Mouse (Mus musculus): ENCODE measurements around the gene Pter. TPM values are rescaled to one million over a fixed set of nuclear protein-coding genes. Genes with fewer than 3 reads are reported as not detected.

The Pter gene
- 14.6 and 16.4 TPM in 2 replicates for polyA plus RNA-seq (2016; fragmentation: Nextera tagmentation; extraction: Ambion mirVana)

GRCm38 (mm10) chr2:12923804-12924591 is at the start of gene Pter:
Gene Pter (plus strand): TSS chr2:12924041.
- no peaks in the 10 kb centered on the region for H3K36me3 ChIP-seq (replicated peaks)
- H3K27me3 ChIP-seq (ENCODE audit: poor library complexity, severe bottlenecking): no peaks in the 10 kb centered on the region
- H3K4me1 ChIP-seq: peaks cover 18% of the 10 kb centered on the region
- H3K9me3 ChIP-seq: no peaks in the 10 kb centered on the region
- peak within 1 kb of the TSS; percentile 66 for H3K4me3 ChIP-seq
- under 1% methylated on average over 24 of the region's 24 CpGs for WGBS
- DNase-seq (ENCODE audit: extremely low spot score, low spot score): peak; percentile 86
- peak within 1 kb of the TSS; percentile 88 for H3K27ac ChIP-seq

- WGBS: 84% methylated on average over 1 of the region's 1 CpGs
- Histone ChIP-seq H3K4me1 (no peaks in the 10 kb centered on the region), H3K27me3 (ENCODE audit: poor library complexity, severe bottlenecking) (no peaks in the 10 kb centered on the region), H3K9me3 (no peaks in the 10 kb centered on the region), H3K27ac (no peak overlapping the region), H3K36me3 (replicated peaks) (no peaks in the 10 kb centered on the region), H3K4me3 (no peak overlapping the region)
- DNase-seq (ENCODE audit: extremely low spot score, low spot score): no peak
These were observed 49.6 kb upstream of the Pter start for GRCm38 (mm10) chr2:12874232-12874631.

- Histone ChIP-seq H3K27me3 (ENCODE audit: poor library complexity, severe bottlenecking) (no peaks in the 10 kb centered on the region), H3K9me3 (no peaks in the 10 kb centered on the region), H3K27ac (no peak overlapping the region), H3K4me3 (no peak overlapping the region), H3K4me1 (no peaks in the 10 kb centered on the region), H3K36me3 (replicated peaks) (no peaks in the 10 kb centered on the region)
- WGBS: 84% methylated on average over 2 of the region's 2 CpGs
- no peak for DNase-seq (ENCODE audit: extremely low spot score, low spot score)
These were observed 44.3 kb upstream of the Pter start for GRCm38 (mm10) chr2:12879492-12879891.

GRCm38 (mm10) chr2:12881009-12881408 is 42.8 kb upstream of the Pter start:
- 94% methylated on average over 1 of the region's 1 CpGs for WGBS
- Histone ChIP-seq H3K27ac (no peak overlapping the region), H3K9me3 (no peaks in the 10 kb centered on the region), H3K27me3 (ENCODE audit: poor library complexity, severe bottlenecking) (no peaks in the 10 kb centered on the region), H3K4me1 (no peaks in the 10 kb centered on the region), H3K36me3 (replicated peaks) (no peaks in the 10 kb centered on the region), H3K4me3 (no peak overlapping the region)
- no peak for DNase-seq (ENCODE audit: extremely low spot score, low spot score)

- H3K27me3 ChIP-seq (ENCODE audit: poor library complexity, severe bottlenecking): no peaks in the 10 kb centered on the region
- no peak overlapping the region for H3K27ac ChIP-seq
- no peaks in the 10 kb centered on the region for H3K36me3 ChIP-seq (replicated peaks)
- no peaks in the 10 kb centered on the region for H3K9me3 ChIP-seq
- H3K4me1 ChIP-seq: no peaks in the 10 kb centered on the region
- no peak for DNase-seq (ENCODE audit: extremely low spot score, low spot score)
- 87% methylated on average over 10 of the region's 10 CpGs for WGBS
- no peak overlapping the region for H3K4me3 ChIP-seq
These were observed 40.4 kb upstream of the Pter start for GRCm38 (mm10) chr2:12883276-12883914.

- H3K4me1 ChIP-seq: 0 out of 2 replicates have a peak, but pooled peaks cover 3% of the 10 kb centered on the region
- DNase-seq (ENCODE audit: extremely low spot score, low spot score): no peak
- H3K27ac ChIP-seq: no peak overlapping the region
- no peak overlapping the region for H3K4me3 ChIP-seq
- H3K27me3 ChIP-seq (ENCODE audit: poor library complexity, severe bottlenecking): no peaks in the 10 kb centered on the region
- 84% methylated on average over 2 of the region's 2 CpGs for WGBS
- no peaks in the 10 kb centered on the region for H3K36me3 ChIP-seq (replicated peaks)
- no peaks in the 10 kb centered on the region for H3K9me3 ChIP-seq
These were observed 36.8 kb upstream of the Pter start for GRCm38 (mm10) chr2:12887015-12887414.

GRCm38 (mm10) chr2:12905786-12906185 is 18.1 kb upstream of the Pter start:
- no peaks in the 10 kb centered on the region for H3K9me3 ChIP-seq
- no peak for DNase-seq (ENCODE audit: extremely low spot score, low spot score)
- no peak overlapping the region for H3K27ac ChIP-seq
- H3K36me3 ChIP-seq (replicated peaks): no peaks in the 10 kb centered on the region
- no peak overlapping the region for H3K4me3 ChIP-seq
- 98% methylated on average over 1 of the region's 1 CpGs for WGBS
- no peaks in the 10 kb centered on the region for H3K27me3 ChIP-seq (ENCODE audit: poor library complexity, severe bottlenecking)
- no peaks in the 10 kb centered on the region for H3K4me1 ChIP-seq

GRCm38 (mm10) chr2:12925643-12926042 is 1.8 kb downstream of the Pter start:
- no peaks in the 10 kb centered on the region for H3K9me3 ChIP-seq
- no peaks in the 10 kb centered on the region for H3K36me3 ChIP-seq (replicated peaks)
- peaks cover 18% of the 10 kb centered on the region for H3K4me1 ChIP-seq
- H3K27ac ChIP-seq: no peak overlapping the region
- WGBS: 91% methylated on average over 1 of the region's 1 CpGs
- H3K4me3 ChIP-seq: no peak overlapping the region
- H3K27me3 ChIP-seq (ENCODE audit: poor library complexity, severe bottlenecking): no peaks in the 10 kb centered on the region
- no peak for DNase-seq (ENCODE audit: extremely low spot score, low spot score)

- 87% methylated on average over 2 of the region's 2 CpGs for WGBS
- no peak overlapping the region for H3K4me3 ChIP-seq
- H3K4me1 ChIP-seq: no peaks in the 10 kb centered on the region
- H3K9me3 ChIP-seq: peaks cover 5% of the 10 kb centered on the region; the same call in 1 of the 2 replicates
- no peaks in the 10 kb centered on the region for H3K27me3 ChIP-seq (ENCODE audit: poor library complexity, severe bottlenecking)
- H3K36me3 ChIP-seq (replicated peaks): no peaks in the 10 kb centered on the region
- no peak for DNase-seq (ENCODE audit: extremely low spot score, low spot score)
- H3K27ac ChIP-seq: no peak overlapping the region
These were observed 6.5 kb downstream of the Pter start for GRCm38 (mm10) chr2:12930338-12930737.

- Histone ChIP-seq H3K27me3 (ENCODE audit: poor library complexity, severe bottlenecking) (no peaks in the 10 kb centered on the region), H3K9me3 (peaks cover 5% of the 10 kb centered on the region; the same call in 1 of the 2 replicates), H3K27ac (no peak overlapping the region), H3K4me3 (no peak overlapping the region), H3K36me3 (replicated peaks) (no peaks in the 10 kb centered on the region), H3K4me1 (no peaks in the 10 kb centered on the region)
- 97% methylated on average over 2 of the region's 2 CpGs for WGBS
- no peak for DNase-seq (ENCODE audit: extremely low spot score, low spot score)
These were observed 10.1 kb downstream of the Pter start for GRCm38 (mm10) chr2:12933905-12934304.

GRCm38 (mm10) chr2:12935286-12935685 is 11.4 kb downstream of the Pter start:
- Histone ChIP-seq H3K27ac (no peak overlapping the region), H3K27me3 (ENCODE audit: poor library complexity, severe bottlenecking) (no peaks in the 10 kb centered on the region), H3K4me1 (no peaks in the 10 kb centered on the region), H3K9me3 (peaks cover 5% of the 10 kb centered on the region; the same call in 1 of the 2 replicates), H3K4me3 (no peak overlapping the region), H3K36me3 (replicated peaks) (no peaks in the 10 kb centered on the region)
- no peak for DNase-seq (ENCODE audit: extremely low spot score, low spot score)
- 84% methylated on average over 2 of the region's 2 CpGs for WGBS

GRCm38 (mm10) chr2:12937461-12938217 is 13.8 kb downstream of the Pter start:
- Histone ChIP-seq H3K4me1 (no peaks in the 10 kb centered on the region), H3K9me3 (no peaks in the 10 kb centered on the region), H3K27me3 (ENCODE audit: poor library complexity, severe bottlenecking) (no peaks in the 10 kb centered on the region), H3K4me3 (no peak overlapping the region), H3K27ac (no peak overlapping the region), H3K36me3 (replicated peaks) (no peaks in the 10 kb centered on the region)
- DNase-seq (ENCODE audit: extremely low spot score, low spot score): no peak
- WGBS: 94% methylated on average over 10 of the region's 10 CpGs

GRCm38 (mm10) chr2:12938641-12939040 is 14.8 kb downstream of the Pter start:
- Histone ChIP-seq H3K9me3 (no peaks in the 10 kb centered on the region), H3K4me1 (no peaks in the 10 kb centered on the region), H3K4me3 (no peak overlapping the region), H3K27me3 (ENCODE audit: poor library complexity, severe bottlenecking) (no peaks in the 10 kb centered on the region), H3K27ac (no peak overlapping the region), H3K36me3 (replicated peaks) (no peaks in the 10 kb centered on the region)
- 92% methylated on average over 2 of the region's 2 CpGs for WGBS
- DNase-seq (ENCODE audit: extremely low spot score, low spot score): no peak
